In the genomic region with DNA sequence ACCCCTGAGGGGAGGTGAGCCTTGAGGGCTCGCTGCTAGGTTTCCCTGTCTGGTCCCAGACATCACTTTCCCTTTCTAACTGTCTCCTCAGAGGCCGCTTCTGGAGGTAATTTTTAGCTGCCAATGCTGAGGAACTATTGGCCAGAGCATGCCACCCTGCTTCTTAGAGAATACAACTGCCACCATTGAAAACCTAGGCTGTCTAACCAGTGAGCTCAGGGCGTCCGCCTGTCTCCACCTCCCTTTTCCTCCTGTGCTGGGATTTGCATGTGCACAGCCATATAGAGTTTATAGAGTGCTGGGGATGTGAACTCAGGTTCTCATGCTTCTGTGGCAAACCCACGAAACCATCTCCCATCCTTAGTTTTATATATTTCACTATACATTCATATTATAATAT, we compare ENCODE assay signal across 28 mouse cellular contexts. TPM values are rescaled to one million over a fixed set of nuclear protein-coding genes. Genes with fewer than 3 reads are reported as not detected.
"Had no signal": no experiment of that assay in that cellular context is flagged by ENCODE, and none has a peak within 500 bp of the region (broad histone marks: within the 10 kb centered on the region; RNA-seq: fewer than 3 reads in every experiment).

No protein-coding gene starts in this region.

- H3K4me1 ChIP-seq: limb, embryonic 10.5 days; limb, embryonic 13.5 days; liver, embryonic 13.5 days; lung, embryonic 15.5 days; midbrain, embryonic 13.5 days; neural tube, embryonic 13.5 days had no signal

- ATAC-seq: intestine, postnatal 0 days; midbrain, embryonic 13.5 days; midbrain, embryonic 16.5 days had no signal

- H3K36me3 ChIP-seq: limb, embryonic 10.5 days; limb, embryonic 13.5 days; liver, embryonic 13.5 days; lung, embryonic 15.5 days; midbrain, embryonic 13.5 days; neural tube, embryonic 13.5 days had no signal

- H3K27ac ChIP-seq: kidney, postnatal 0 days; layer of hippocampus, adult 2 months; limb, embryonic 10.5 days; limb, embryonic 13.5 days; liver, embryonic 13.5 days; lung, embryonic 15.5 days; midbrain, embryonic 13.5 days; neural tube, embryonic 13.5 days had no signal

- H3K4me3 ChIP-seq: layer of hippocampus, adult 2 months; limb, embryonic 10.5 days; limb, embryonic 13.5 days; liver, embryonic 13.5 days; lung, embryonic 15.5 days; midbrain, embryonic 13.5 days; myocyte; neural tube, embryonic 13.5 days had no signal

- H3K27me3 ChIP-seq: limb, embryonic 13.5 days; liver, embryonic 13.5 days; lung, embryonic 15.5 days; midbrain, embryonic 13.5 days; neural tube, embryonic 13.5 days had no signal

- DNase-seq: kidney, adult 2 months; kidney, postnatal 25 days; layer of hippocampus, adult 9-11 months; liver, embryonic 13.5 days; lung, postnatal 10 days; lung, postnatal 36 days had no signal

- H3K9me3 ChIP-seq: limb, embryonic 10.5 days; limb, embryonic 13.5 days; liver, embryonic 13.5 days; lung, embryonic 15.5 days; midbrain, embryonic 13.5 days; neural tube, embryonic 13.5 days had no signal

- H3K4me2 ChIP-seq: limb, embryonic 13.5 days; liver, embryonic 13.5 days; lung, embryonic 15.5 days; midbrain, embryonic 13.5 days; neural tube, embryonic 13.5 days had no signal

- H3K9ac ChIP-seq: limb, embryonic 13.5 days; liver, embryonic 13.5 days; lung, embryonic 15.5 days; midbrain, embryonic 13.5 days; neural tube, embryonic 13.5 days had no signal

RNA-seq across cellular contexts. Expression of a gene that starts 11.2 kb away (rescaled TPM):
- total RNA-seq: left cerebral cortex, postnatal 25 days had no signal
- polyA plus RNA-seq: kidney, embryonic 14.5 days; kidney, postnatal 0 days; limb, embryonic 10.5 days; limb, embryonic 13.5 days; liver, embryonic 13.5 days; liver, embryonic 16.5 days; myocyte; stomach, embryonic 16.5 days had no signal

RNA-seq across cellular contexts. Expression of a gene that starts 27.7 kb away (rescaled TPM):
- total RNA-seq: layer of hippocampus, adult 2 months; layer of hippocampus, postnatal 25 days; left cerebral cortex, adult 18-20 months; left cerebral cortex, postnatal 25 days; liver, adult 2 months; monocyte, adult 5-6 weeks had no signal
- polyA plus RNA-seq: inflammation-experienced regulatory T-cells, adult 6 months; intestine, postnatal 0 days; kidney, adult 2 months; kidney, embryonic 14.5 days; kidney, postnatal 0 days; large intestine, adult 2 months; limb, embryonic 10.5 days; limb, embryonic 13.5 days; liver, adult 2 months; liver, embryonic 13.5 days; liver, embryonic 16.5 days; lung, embryonic 15.5 days; midbrain, embryonic 13.5 days; midbrain, embryonic 16.5 days; myocyte; neural tube, embryonic 13.5 days; small intestine, adult 2 months; stomach, embryonic 16.5 days; testis, adult 2 months had no signal
